Mouse (Mus musculus): ENCODE results near the gene Tango6.

DNA sequence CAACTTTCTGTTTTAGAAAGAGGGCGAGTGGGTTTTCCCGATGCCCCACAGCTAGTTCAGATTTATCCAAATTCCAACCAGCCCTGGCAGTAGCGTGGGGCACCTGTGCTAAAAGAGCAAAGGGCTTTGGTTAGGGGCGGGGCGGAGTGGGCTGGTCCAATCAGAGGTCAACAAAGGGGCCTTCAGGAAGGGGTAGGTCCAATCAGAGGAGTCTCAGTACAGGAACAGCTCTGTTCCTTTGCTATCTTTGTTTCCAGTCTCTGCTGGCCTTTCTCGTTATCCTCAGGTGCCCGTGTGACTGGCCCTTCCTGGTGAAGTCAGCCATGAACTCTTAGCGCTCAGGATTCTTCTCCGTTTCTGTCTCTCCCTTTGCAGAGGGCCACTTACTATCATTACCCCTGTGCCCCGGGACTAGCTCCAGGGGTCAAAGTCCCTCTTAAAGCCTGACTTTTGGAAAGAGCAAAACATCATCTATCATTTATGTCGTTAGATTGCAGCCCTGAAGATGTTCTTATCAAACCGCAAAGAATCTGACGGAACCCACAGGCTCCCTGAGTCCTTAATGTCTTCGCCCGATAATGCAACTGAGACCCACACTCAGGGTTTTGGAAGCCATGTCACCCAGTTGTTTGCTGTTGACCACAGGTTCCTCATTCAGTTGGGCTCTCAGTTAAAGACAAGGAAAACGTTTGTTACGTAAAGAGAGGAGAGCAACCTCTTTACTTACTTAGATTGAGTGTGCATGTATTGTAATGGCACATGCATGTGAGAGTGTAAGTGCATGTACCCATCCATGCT is 49.3 kb upstream of the Tango6 start:
- TF ChIP-seq CTCF (IDR thresholded peaks at IDR 0.05; ENCODE audit: extremely low read depth, insufficient read depth, insufficient read length, insufficient replicate concordance) (no peak), POLR2A (IDR thresholded peaks at IDR 0.05; ENCODE audit: low read depth, low read length) (no peak)
